8 mouse cellular contexts compared by ENCODE assay signal in genomic region chr19:47579788-47580631, GRCm38 (mm10). TPM values are rescaled to one million over a fixed set of nuclear protein-coding genes. Genes with fewer than 3 reads are reported as not detected.
DNase-seq lines count a peak whose midpoint lies in the region; ATAC-seq and TF ChIP-seq lines count a peak whose summit lies in the region.

No protein-coding gene starts in this region.

- peak; percentile 38 for ATAC-seq in frontal cortex, adult (ENCODE audit: low TSS enrichment)
- peak; percentile 11; the same call in 1 of the 2 replicates for ATAC-seq in stomach, embryonic 14.5 days (ENCODE audit: insufficient number of reproducible peaks, insufficient read depth, low FRiP score, low read depth)

- H3K4me3 ChIP-seq in embryonic fibroblast, embryonic 13.5 days (ENCODE audit: insufficient read depth, low read length): peak overlapping the region; percentile 99
- peak overlapping the region; percentile 78 for H3K4me3 ChIP-seq in midbrain, embryonic 10.5 days
- H3K4me3 ChIP-seq in stomach, embryonic 14.5 days (ENCODE audit: low read depth, low read length): peak overlapping the region; percentile 69

- no peaks in the 10 kb centered on the region for H3K9me3 ChIP-seq in midbrain, embryonic 10.5 days (replicated peaks)
- no peaks in the 10 kb centered on the region for H3K9me3 ChIP-seq in stomach, embryonic 14.5 days (ENCODE audit: control insufficient read depth, low read depth, low read length)

- TF ChIP-seq CTCF in embryonic fibroblast, embryonic 13.5 days (IDR thresholded peaks at IDR 0.05; ENCODE audit: borderline replicate concordance, insufficient read depth, low read length): no peak

- peaks cover 10% of the 10 kb centered on the region for H3K27me3 ChIP-seq in midbrain, embryonic 10.5 days (ENCODE audit: low read depth, poor library complexity, severe bottlenecking)
- H3K27me3 ChIP-seq in stomach, embryonic 14.5 days (ENCODE audit: control insufficient read depth, insufficient read depth, low read length): no peaks in the 10 kb centered on the region

- TF ChIP-seq POLR2A in embryonic fibroblast, embryonic 13.5 days (IDR thresholded peaks at IDR 0.05; ENCODE audit: low read depth, low read length): no peak

- H3K4me1 ChIP-seq in embryonic fibroblast, embryonic 13.5 days (ENCODE audit: control insufficient read depth, insufficient read depth, low read length): peaks cover 2% of the 10 kb centered on the region
- H3K4me1 ChIP-seq in midbrain, embryonic 10.5 days: peaks cover 28% of the 10 kb centered on the region
- peaks cover 6% of the 10 kb centered on the region; the same call in 1 of the 2 replicates for H3K4me1 ChIP-seq in stomach, embryonic 14.5 days (ENCODE audit: control insufficient read depth, insufficient read depth, low read length)

- no peaks in the 10 kb centered on the region for H3K36me3 ChIP-seq in midbrain, embryonic 10.5 days
- no peaks in the 10 kb centered on the region for H3K36me3 ChIP-seq in stomach, embryonic 14.5 days (ENCODE audit: control insufficient read depth, insufficient read depth, low read length)

- DNase-seq in frontal cortex, postnatal 10 days (ENCODE audit: low spot score in 2 of 2): no peak
- peak; percentile 42 for DNase-seq in adrenal gland, postnatal 25 days
- peak; percentile 53 to 63 for DNase-seq in heart, postnatal 14 days
- DNase-seq in kidney, postnatal 4 days: peak; percentile 46 to 62
- peak; percentile 58 for DNase-seq in midbrain, embryonic 10.5 days (ENCODE audit: low spot score)

- intact Hi-C loops in heart, postnatal 14 days (cut with DNase I): loop anchor here (2.0 to 5.0 kb wide), 4 partner anchors 37 to 151 kb away; partner anchors contain the start of gene Sfr1

- peak overlapping the region; percentile 72 for H3K4me2 ChIP-seq in stomach, embryonic 14.5 days (replicated peaks; ENCODE audit: low read depth, low read length)

- peak overlapping the region; percentile 66 for H3K27ac ChIP-seq in embryonic fibroblast, embryonic 13.5 days (ENCODE audit: insufficient read depth, low read length)
- H3K27ac ChIP-seq in midbrain, embryonic 10.5 days (replicated peaks): peak overlapping the region; percentile 96
- peak overlapping the region; percentile 92 for H3K27ac ChIP-seq in stomach, embryonic 14.5 days (ENCODE audit: low read length)

- 4% methylated on average over 89 of the region's 96 CpGs for WGBS in midbrain, embryonic 10.5 days
- under 1% methylated on average over 62 of the region's 96 CpGs for WGBS in stomach, embryonic 14.5 days

- H3K9ac ChIP-seq in stomach, embryonic 14.5 days (replicated peaks; ENCODE audit: low read depth, low read length): peak overlapping the region; percentile 92

RNA-seq across cellular contexts. Expression of gene Slk, which starts 0.5 kb away (rescaled TPM):
- total RNA-seq in adrenal gland, postnatal 25 days (2021): 49.2 and 56.9 TPM in 2 replicates
- 60.9 and 65.6 TPM in 2 replicates for polyA plus RNA-seq in embryonic fibroblast, embryonic 13.5 days (2011; ENCODE audit: insufficient read length, low read depth, missing spikeins)
- 100 to 1,000 TPM; 103 TPM for total RNA-seq in heart, postnatal 14 days (2021)
- polyA plus RNA-seq in midbrain, embryonic 10.5 days (2016; fragmentation: Nextera tagmentation; extraction: Ambion mirVana): 5.9 and 7.0 TPM in 2 replicates
- 32.0 and 37.8 TPM in 2 replicates for polyA plus RNA-seq in stomach, embryonic 14.5 days (2014; fragmentation: Nextera tagmentation; extraction: Ambion mirVana)

RNA-seq across cellular contexts. Expression of gene Stn1, which starts 42.7 kb away (rescaled TPM):
- total RNA-seq in adrenal gland, postnatal 25 days (2021): 14.1 and 17.3 TPM in 2 replicates
- polyA plus RNA-seq in embryonic fibroblast, embryonic 13.5 days (2011; ENCODE audit: insufficient read length, low read depth, missing spikeins): 26.9 and 30.1 TPM in 2 replicates
- 10 to 100 TPM; 17.3 to 17.8 TPM for total RNA-seq in heart, postnatal 14 days (2021)
- polyA plus RNA-seq in midbrain, embryonic 10.5 days (2016; fragmentation: Nextera tagmentation; extraction: Ambion mirVana): 52.5 and 63.4 TPM in 2 replicates
- 58.5 and 68.4 TPM in 2 replicates for polyA plus RNA-seq in stomach, embryonic 14.5 days (2014; fragmentation: Nextera tagmentation; extraction: Ambion mirVana)

Comparison
In these comparisons a context has a peak if more than half of its experiments do, and no peak if none do; other contexts are left out.
1. DNase-seq: peak in adrenal gland, postnatal 25 days (single experiment), heart, postnatal 14 days (2 of 2), kidney, postnatal 4 days (2 of 2) and midbrain, embryonic 10.5 days (single experiment); none in frontal cortex, postnatal 10 days (0 of 2).
2. Peak in every context shown above with its lines, with median percentiles within 50 percentile points of each other: H3K27ac ChIP-seq and H3K4me3 ChIP-seq.